Mouse (Mus musculus): Measurements from ENCODE around the gene Dcst2.

Gene Dcst2

GRCm38 (mm10) chr3:89417131-89417530 is 55.4 kb downstream of the Dcst2 start:
- no peak for DNase-seq (ENCODE audit: low spot score)

GRCm38 (mm10) chr3:89417840-89418169 is 56.0 kb downstream of the Dcst2 start:
- no peak for DNase-seq (ENCODE audit: low spot score)

DNA sequence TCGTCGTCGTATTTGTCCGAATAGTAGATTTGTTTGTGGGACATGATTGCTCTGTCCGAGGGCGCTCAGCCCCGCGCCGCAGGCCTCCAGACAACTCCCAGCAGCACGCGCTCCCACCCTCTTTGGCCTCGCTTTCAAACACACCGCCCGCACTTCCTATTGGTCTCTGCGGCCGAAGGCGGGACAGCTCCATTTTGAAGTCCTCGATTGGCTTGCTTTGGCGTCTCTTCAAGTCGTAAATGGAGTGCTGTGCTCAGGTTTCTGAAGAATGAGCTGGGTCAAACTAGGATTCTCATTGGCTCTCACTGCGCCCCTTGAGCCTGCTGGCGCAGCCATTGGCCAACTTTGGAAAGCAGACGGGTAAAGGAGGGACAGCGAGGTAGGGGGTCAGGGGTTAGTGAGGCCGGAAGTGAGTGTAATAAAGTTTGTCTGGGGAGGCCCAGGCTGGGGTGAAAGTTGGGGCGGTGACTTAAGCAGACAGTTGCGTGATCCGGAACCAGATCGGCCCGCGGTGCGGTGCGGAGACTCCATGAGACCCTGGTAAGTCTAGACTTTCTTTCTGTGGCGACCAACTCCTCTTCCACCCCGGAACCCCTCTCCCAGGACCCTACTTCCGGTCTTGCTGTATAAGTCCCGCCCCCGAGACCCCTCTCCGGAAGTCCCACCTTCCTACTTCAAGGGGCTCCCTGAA is 56.5 kb downstream of the Dcst2 start, which contains the start of the genes Cks1b and Shc1:
TSS of gene Cks1b (minus strand) at position 214 of the 691 bp plus-strand sequence.
TSS of gene Shc1 (plus strand) at position 274 of the 691 bp plus-strand sequence.
- peak; percentile 63 for DNase-seq (ENCODE audit: low spot score)

- DNase-seq (ENCODE audit: low spot score): peak; percentile 47
Observed at GRCm38 (mm10) chr3:89418861-89419250, 57.1 kb downstream of the Dcst2 start.

- DNase-seq (ENCODE audit: low spot score): no peak
Observed at GRCm38 (mm10) chr3:89419571-89419970, 57.8 kb downstream of the Dcst2 start.

DNA sequence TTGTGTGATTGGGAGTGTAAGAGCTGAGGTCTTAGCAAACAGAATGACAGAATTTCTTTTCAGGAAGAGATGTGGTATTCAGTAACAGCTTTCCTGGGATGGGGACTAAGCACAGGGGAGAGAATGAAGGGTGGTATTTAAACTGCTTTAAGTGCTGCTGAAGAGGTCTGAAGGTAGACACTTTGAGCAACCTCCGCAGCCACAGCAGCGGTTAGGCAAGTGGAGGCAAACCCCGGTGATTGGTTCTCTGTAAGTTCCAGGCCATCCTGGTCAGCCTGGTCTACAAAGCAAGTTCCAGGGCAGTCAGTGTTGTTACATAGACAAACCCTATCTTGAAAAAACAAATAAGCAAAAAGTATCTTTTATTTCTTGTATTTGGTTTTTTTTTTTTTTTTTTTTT is 58.2 kb downstream of the Dcst2 start:
- DNase-seq (ENCODE audit: low spot score): no peak

DNA sequence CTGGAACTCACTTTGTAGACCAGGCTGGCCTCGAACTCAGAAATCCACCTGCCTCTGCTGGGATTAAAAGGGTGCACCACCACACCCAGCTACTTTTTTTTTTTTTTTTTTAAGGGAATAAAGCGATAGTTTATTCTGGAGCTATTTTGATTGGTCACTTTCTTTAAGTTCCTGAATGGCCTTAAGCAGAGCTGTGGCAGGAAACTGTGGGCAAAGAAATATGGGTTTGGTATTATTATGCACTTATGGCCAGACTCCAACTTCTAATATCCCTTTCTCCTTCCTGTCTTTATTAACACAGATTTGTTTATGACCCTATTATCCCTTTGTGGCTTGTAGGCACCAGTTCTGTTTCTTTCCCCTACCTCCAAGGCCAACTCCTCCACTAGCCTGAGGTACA is 58.6 kb downstream of the Dcst2 start:
- DNase-seq (ENCODE audit: low spot score): no peak

DNA sequence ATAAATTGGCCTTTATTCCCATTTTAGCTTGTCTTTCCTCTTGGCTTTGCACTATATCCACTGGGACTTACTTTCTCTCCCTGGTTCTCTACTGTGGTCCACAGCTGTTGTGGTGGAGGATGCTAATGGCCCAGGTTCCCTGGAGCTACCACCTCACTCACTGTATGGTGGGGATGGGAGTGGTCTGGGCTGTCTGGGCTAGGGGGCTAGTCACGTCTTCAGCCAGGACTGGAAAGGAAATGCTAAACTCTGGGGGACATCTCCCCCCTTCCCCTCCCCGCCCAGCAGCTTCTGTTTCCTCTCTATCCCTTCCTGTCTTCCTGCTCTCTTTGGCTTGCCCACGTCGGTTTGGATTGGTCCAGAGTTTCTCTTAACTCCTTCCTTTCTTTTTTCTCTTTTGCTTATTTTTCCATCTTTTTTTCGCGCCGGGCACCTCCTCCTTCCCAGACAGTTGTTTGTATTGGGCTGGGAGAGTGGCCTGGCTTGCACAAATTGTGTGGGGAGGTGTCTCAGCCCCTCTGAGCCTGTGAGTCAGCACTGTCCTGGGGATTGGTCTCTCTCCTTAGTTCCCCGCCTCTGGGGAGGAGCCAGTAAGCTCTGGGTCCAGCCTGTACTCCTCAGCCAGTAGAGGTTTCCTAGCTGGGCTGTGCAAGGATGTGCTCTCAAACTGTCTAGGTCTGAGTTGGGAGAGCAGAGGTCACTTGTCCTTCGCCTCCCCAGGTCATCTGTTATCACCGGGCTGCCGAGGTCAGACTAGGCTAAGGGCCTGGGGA is 59.4 kb downstream of the Dcst2 start:
- DNase-seq (ENCODE audit: low spot score): peak; percentile 26

GRCm38 (mm10) chr3:89421810-89422473 is 60.2 kb downstream of the Dcst2 start:
- DNase-seq (ENCODE audit: low spot score): no peak

GRCm38 (mm10) chr3:89422556-89423205 is 60.9 kb downstream of the Dcst2 start:
- no peak for DNase-seq (ENCODE audit: low spot score)

GRCm38 (mm10) chr3:89424416-89425140 is 62.8 kb downstream of the Dcst2 start:
- no peak for DNase-seq (ENCODE audit: low spot score)

GRCm38 (mm10) chr3:89425141-89425525 is 63.4 kb downstream of the Dcst2 start:
- DNase-seq (ENCODE audit: low spot score): no peak

DNA sequence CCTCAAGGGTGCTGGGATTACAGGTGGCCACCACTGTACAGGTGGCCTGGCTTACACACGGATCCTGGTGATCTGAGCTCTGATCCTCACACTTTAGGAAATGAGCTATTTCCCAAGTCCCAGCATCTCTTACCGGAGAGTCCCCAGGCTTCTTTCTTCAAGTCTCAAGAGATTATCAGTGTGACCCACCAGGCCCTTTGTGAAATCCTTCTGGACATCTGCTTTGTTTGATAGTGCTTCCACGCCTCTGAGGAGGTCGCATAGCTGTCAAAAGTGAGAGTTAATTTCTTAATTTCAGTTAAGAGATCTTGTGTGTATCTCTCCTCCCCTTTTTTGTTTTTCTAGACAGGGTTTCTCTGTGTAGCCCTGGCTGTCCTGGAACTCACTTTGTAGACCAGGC is 64.1 kb downstream of the Dcst2 start:
- DNase-seq (ENCODE audit: low spot score): no peak

Measured in urinary bladder, postnatal 10 days (tissue).